Mouse (Mus musculus) kidney, embryonic 15.5 days (tissue): ENCODE measurements around the gene Olfr671. TPM values are rescaled to one million over a fixed set of nuclear protein-coding genes. Genes with fewer than 3 reads are reported as not detected.
"Not testable (repeated sequence)": the region's sequence is repeated elsewhere in the genome, so short reads cannot be mapped to it uniquely, and the experiment has no call there.

Experiments used
- ATAC-seq: fragments of 200-750 bp; cut with Nextera tagmentation; replicated peaks from 2 replicates; pipeline ENCODE4 v1.8.0; 2017; ENCODE audit warnings: moderate TSS enrichment; ENCODE audit not compliant: low FRiP score
- H3K27ac ChIP-seq: fragments of 300-500 bp; sonication (generic); 2 replicates; pipeline ENCODE4 v1.5.1; 2015; ENCODE audit warnings: mild to moderate bottlenecking, inconsistent platforms
- H3K27me3 ChIP-seq: fragments of 300-500 bp; sonication (generic); 2 replicates; pipeline ENCODE4 v1.6.1; 2015; ENCODE audit warnings: inconsistent platforms
- H3K36me3 ChIP-seq: fragments of 300-500 bp; sonication (generic); 2 replicates; pipeline ENCODE4 v1.6.1; 2015; ENCODE audit warnings: inconsistent platforms
- H3K4me1 ChIP-seq: fragments of 300-500 bp; sonication (generic); 2 replicates; pipeline ENCODE4 v1.6.1; 2015; ENCODE audit warnings: inconsistent platforms
- H3K4me2 ChIP-seq: fragments of 300-500 bp; sonication (generic); 2 replicates; pipeline ENCODE4 v1.6.1; 2015; ENCODE audit warnings: moderate library complexity, mild to moderate bottlenecking, inconsistent platforms
- H3K4me3 ChIP-seq: fragments of 300-500 bp; sonication (generic); replicated peaks from 2 replicates; pipeline ENCODE4 v1.5.1; 2015; ENCODE audit warnings: mild to moderate bottlenecking, inconsistent platforms
- H3K9ac ChIP-seq: fragments of 300-500 bp; sonication (generic); 2 replicates; pipeline ENCODE4 v1.6.1; 2015; ENCODE audit warnings: mild to moderate bottlenecking, inconsistent platforms
- H3K9me3 ChIP-seq: fragments of 300-500 bp; sonication (generic); replicated peaks from 2 replicates; pipeline ENCODE4 v1.6.1; 2016; ENCODE audit warnings: inconsistent platforms
- WGBS: fragments of 180-500 bp; shearing (Covaris S2); methylation state at CpG from one replicate; pipeline ENCODE4 v1.1.7; 2015; ENCODE audit warnings: mixed read lengths; 5-methylcytosine and 5-hydroxymethylcytosine counted together
- polyA plus RNA-seq: library from polyadenylated mRNA; unstranded; fragments of >200 nt; fragmentation: Nextera tagmentation; extraction: Ambion mirVana; gene quantifications from 2 replicates; pipeline ENCODE4 v1.2.1, GENCODE M21; 2015

Olfr671 gene
- not detected in 2 replicates for polyA plus RNA-seq

- H3K4me1 ChIP-seq, result no peaks in the 10 kb centered on the region
- no peaks in the 10 kb centered on the region for H3K27me3 ChIP-seq
- H3K9me3 ChIP-seq, result no peaks in the 10 kb centered on the region
- no peaks in the 10 kb centered on the region for H3K36me3 ChIP-seq
- no peak for ATAC-seq
- H3K27ac ChIP-seq, result no peak within 1 kb of the TSS
- WGBS, result 73% methylated on average over 1 of the region's 1 CpGs
- H3K9ac ChIP-seq, result no peak within 1 kb of the TSS
- no peak within 1 kb of the TSS for H3K4me3 ChIP-seq
- H3K4me2 ChIP-seq, result no peak within 1 kb of the TSS
These were observed at the start of gene Olfr671 for GRCm38 (mm10) chr7:104979026-104979425. TSS of gene Olfr671 (minus strand) at chr7:104979126.

GRCm38 (mm10) chr7:105028360-105028759 is 49.4 kb upstream of the Olfr671 start, which contains the start of gene Olfr675:
TSS of gene Olfr675 (minus strand) at chr7:105028460.
- Histone ChIP-seq H3K9ac (no peak within 1 kb of the TSS), H3K9me3 (no peaks in the 10 kb centered on the region), H3K4me2 (no peak within 1 kb of the TSS), H3K27ac (no peak within 1 kb of the TSS), H3K4me3 (no peak within 1 kb of the TSS), H3K27me3 (no peaks in the 10 kb centered on the region), H3K36me3 (no peaks in the 10 kb centered on the region), H3K4me1 (no peaks in the 10 kb centered on the region)
- WGBS, result 80% methylated on average over 1 of the region's 1 CpGs
- no peak for ATAC-seq

GRCm38 (mm10) chr7:105022530-105022929 is 43.6 kb upstream of the Olfr671 start:
- Histone ChIP-seq H3K27me3 (no peaks in the 10 kb centered on the region), H3K36me3 (no peaks in the 10 kb centered on the region), H3K4me3 (no peak overlapping the region)

GRCm38 (mm10) chr7:105001929-105002328 is 23.0 kb upstream of the Olfr671 start, which contains the start of gene Olfr672:
TSS of gene Olfr672 (minus strand) at chr7:105002029.
- Histone ChIP-seq H3K27me3 (no peaks in the 10 kb centered on the region), H3K4me3 (no peak within 1 kb of the TSS), H3K27ac (no peak within 1 kb of the TSS), H3K9me3 (no peaks in the 10 kb centered on the region), H3K4me1 (no peaks in the 10 kb centered on the region), H3K36me3 (no peaks in the 10 kb centered on the region), H3K9ac (no peak within 1 kb of the TSS), H3K4me2 (no peak within 1 kb of the TSS)
- ATAC-seq, result no peak

More at GRCm38 (mm10) chr7:105022530-105022929, 43.6 kb upstream of the Olfr671 start:
- no peaks in the 10 kb centered on the region for H3K4me1 ChIP-seq
- no peak for ATAC-seq
- H3K4me2 ChIP-seq, result no peak overlapping the region
- no peak overlapping the region for H3K9ac ChIP-seq
- no peaks in the 10 kb centered on the region for H3K9me3 ChIP-seq
- no peak overlapping the region for H3K27ac ChIP-seq
- 67% methylated on average over 1 of the region's 1 CpGs for WGBS

- not testable (repeated sequence) for H3K9ac ChIP-seq, H3K4me3 ChIP-seq, H3K36me3 ChIP-seq, H3K27ac ChIP-seq, H3K9me3 ChIP-seq, ATAC-seq, H3K4me2 ChIP-seq, H3K4me1 ChIP-seq, H3K27me3 ChIP-seq
- 66% methylated on average over 2 of the region's 2 CpGs for WGBS
These were observed 6.4 kb downstream of the Olfr671 start for GRCm38 (mm10) chr7:104972507-104972906.

GRCm38 (mm10) chr7:104962520-104962919 is 16.4 kb downstream of the Olfr671 start, which contains the start of gene Olfr670:
TSS of gene Olfr670 (minus strand) at chr7:104962620.
- Histone ChIP-seq H3K4me1 (no peaks in the 10 kb centered on the region), H3K27ac (no peak within 1 kb of the TSS), H3K27me3 (no peaks in the 10 kb centered on the region), H3K4me2 (no peak within 1 kb of the TSS), H3K36me3 (no peaks in the 10 kb centered on the region), H3K9ac (no peak within 1 kb of the TSS), H3K9me3 (no peaks in the 10 kb centered on the region), H3K4me3 (no peak within 1 kb of the TSS)
- WGBS, result 19% methylated on average over 1 of the region's 1 CpGs
- no peak for ATAC-seq

GRCm38 (mm10) chr7:104950234-104950633 is 28.7 kb downstream of the Olfr671 start:
- H3K27me3 ChIP-seq, H3K4me2 ChIP-seq, ATAC-seq, H3K9me3 ChIP-seq, H3K4me1 ChIP-seq, H3K4me3 ChIP-seq, H3K9ac ChIP-seq, H3K27ac ChIP-seq, H3K36me3 ChIP-seq: not testable (repeated sequence)
- 92% methylated on average over 16 of the region's 16 CpGs for WGBS

- no peak within 1 kb of the TSS for H3K9ac ChIP-seq
- no peaks in the 10 kb centered on the region for H3K27me3 ChIP-seq
- no peaks in the 10 kb centered on the region for H3K4me1 ChIP-seq
- H3K9me3 ChIP-seq, result no peaks in the 10 kb centered on the region
- no peak within 1 kb of the TSS for H3K4me2 ChIP-seq
- H3K36me3 ChIP-seq, result no peaks in the 10 kb centered on the region
- no peak within 1 kb of the TSS for H3K27ac ChIP-seq
- H3K4me3 ChIP-seq, result no peak within 1 kb of the TSS
- WGBS, result 62% methylated on average over 1 of the region's 1 CpGs
- no peak for ATAC-seq
These were observed 45.0 kb downstream of the Olfr671 start, which contains the start of gene Olfr669 for GRCm38 (mm10) chr7:104933940-104934339. TSS of gene Olfr669 (plus strand) at chr7:104934240.

- no peak for ATAC-seq
- H3K27ac ChIP-seq, result no peak within 1 kb of the TSS
- no peaks in the 10 kb centered on the region for H3K9me3 ChIP-seq
- H3K4me3 ChIP-seq, result no peak within 1 kb of the TSS
- no peaks in the 10 kb centered on the region for H3K36me3 ChIP-seq
- WGBS, result 78% methylated on average over 1 of the region's 1 CpGs
- no peaks in the 10 kb centered on the region for H3K27me3 ChIP-seq
- no peaks in the 10 kb centered on the region for H3K4me1 ChIP-seq
- no peak within 1 kb of the TSS for H3K4me2 ChIP-seq
- no peak within 1 kb of the TSS for H3K9ac ChIP-seq
These were observed 51.0 kb downstream of the Olfr671 start, which contains the start of gene Olfr668 for GRCm38 (mm10) chr7:104927957-104928356. TSS of gene Olfr668 (minus strand) at chr7:104928057.

Other genes with a start within 250 kb of the Olfr671 start
- gene Usp17le, start 201.7 kb downstream of the Olfr671 start, polyA plus RNA-seq, result not detected in 2 replicates
- not detected in 2 replicates for gene Usp17lb, start 136.5 kb downstream of the Olfr671 start, polyA plus RNA-seq
- not detected in 2 replicates for gene Usp17la, start 122.1 kb downstream of the Olfr671 start, polyA plus RNA-seq
- not detected in 2 replicates for gene Olfr665, start 101.1 kb downstream of the Olfr671 start, polyA plus RNA-seq
- not detected in 2 replicates for gene Olfr666, start 83.2 kb downstream of the Olfr671 start, polyA plus RNA-seq
- gene Olfr667, start 57.6 kb downstream of the Olfr671 start, polyA plus RNA-seq, result not detected in 2 replicates
- gene Olfr668, start 51.1 kb downstream of the Olfr671 start, polyA plus RNA-seq, result not detected in 2 replicates
- gene Olfr669, start 44.9 kb downstream of the Olfr671 start, polyA plus RNA-seq, result not detected in 2 replicates
- gene Olfr670, start 16.5 kb downstream of the Olfr671 start, polyA plus RNA-seq, result not detected in 2 replicates
- not detected in 2 replicates for gene Olfr672, start 22.9 kb upstream of the Olfr671 start, polyA plus RNA-seq
- not detected in 2 replicates for gene Olfr675, start 49.3 kb upstream of the Olfr671 start, polyA plus RNA-seq
- gene Olfr676, start 53.6 kb upstream of the Olfr671 start, polyA plus RNA-seq, result not detected in 2 replicates
- gene Olfr677, start 72.2 kb upstream of the Olfr671 start, polyA plus RNA-seq, result not detected in 2 replicates
- not detected in 2 replicates for gene Olfr678, start 85.3 kb upstream of the Olfr671 start, polyA plus RNA-seq
- not detected in 2 replicates for gene Olfr679, start 102.1 kb upstream of the Olfr671 start, polyA plus RNA-seq
- not detected in 2 replicates for gene Olfr680-ps1, start 113.7 kb upstream of the Olfr671 start, polyA plus RNA-seq
- gene Olfr681, start 137.7 kb upstream of the Olfr671 start, polyA plus RNA-seq, result not detected in 2 replicates
- not detected in 2 replicates for gene Olfr683, start 167.9 kb upstream of the Olfr671 start, polyA plus RNA-seq
- gene Olfr684, start 184.5 kb upstream of the Olfr671 start, polyA plus RNA-seq, result not detected in 2 replicates
- gene Olfr685, start 206.9 kb upstream of the Olfr671 start, polyA plus RNA-seq, result not detected in 2 replicates
- gene Olfr686, start 228.4 kb upstream of the Olfr671 start, polyA plus RNA-seq, result not detected in 2 replicates